Mouse (Mus musculus) olfactory bulb, adult 2 months (tissue): ENCODE measurements around the gene Polr3b. TPM values are rescaled to one million over a fixed set of nuclear protein-coding genes. Genes with fewer than 3 reads are reported as not detected.

Experiments used
- H3K27ac ChIP-seq: fragments of 200-500 bp; 2 replicates; pipeline ENCODE4 v1.5.1; 2012; ENCODE audit warnings: low read depth, low read length; ENCODE audit not compliant: insufficient read depth
- H3K4me1 ChIP-seq: fragments of 200-500 bp; 2 replicates; pipeline ENCODE4 v1.6.1; 2012; ENCODE audit warnings: low read length; ENCODE audit not compliant: control insufficient read depth, insufficient read depth
- H3K4me3 ChIP-seq: fragments of 200-500 bp; 2 replicates; pipeline ENCODE4 v1.5.1; 2012; ENCODE audit warnings: mild to moderate bottlenecking, low read depth, low read length, moderate library complexity; ENCODE audit not compliant: insufficient read depth
- CTCF ChIP-seq: fragments of 200-500 bp; IDR thresholded peaks from 2 replicates; pipeline ENCODE4 v1.5.1; 2012; ENCODE audit warnings: low read depth, mild to moderate bottlenecking, low read length, moderate library complexity; ENCODE audit not compliant: insufficient read depth
- POLR2A ChIP-seq: fragments of 200-500 bp; IDR thresholded peaks from 2 replicates; pipeline ENCODE4 v1.6.1; 2012; ENCODE audit warnings: mild to moderate bottlenecking, low read depth, low read length, moderate library complexity; ENCODE audit not compliant: insufficient read depth
- WGBS: fragments of 180-500 bp; shearing (Covaris S2); methylation state at CpG from one replicate; pipeline ENCODE4 v1.1.7; 2018; 5-methylcytosine and 5-hydroxymethylcytosine counted together
- polyA plus RNA-seq: library from polyadenylated mRNA; stranded (reverse); fragments of >200 nt; gene quantifications from 2 replicates; pipeline ENCODE4 v1.2.4, GENCODE M21; 2012; ENCODE audit warnings: low replicate concordance; ENCODE audit not compliant: missing spikeins, insufficient read depth, insufficient read length

Gene Polr3b
- polyA plus RNA-seq, 1 experiment: not detected

- TF ChIP-seq POLR2A (no peak), CTCF (no peak)
- peaks cover 19% of the 10 kb centered on the region; the same call in 1 of the 2 replicates for H3K4me1 ChIP-seq
- H3K27ac ChIP-seq: no peak overlapping the region
- H3K4me3 ChIP-seq: no peak overlapping the region
- 78% methylated on average over 12 of the region's 12 CpGs for WGBS
These were observed 100.6 kb downstream of the Polr3b start for GRCm38 (mm10) chr10:84722711-84723110.

- TF ChIP-seq CTCF (no peak), POLR2A (no peak)
- Histone ChIP-seq H3K27ac (no peak overlapping the region), H3K4me1 (peaks cover 10% of the 10 kb centered on the region; the same call in 1 of the 2 replicates), H3K4me3 (no peak overlapping the region)
- WGBS: 55% methylated on average over 12 of the region's 12 CpGs
These were observed 104.9 kb downstream of the Polr3b start for GRCm38 (mm10) chr10:84727005-84727404.

- TF ChIP-seq POLR2A (no peak), CTCF (no peak)
- no peak overlapping the region for H3K4me3 ChIP-seq
- H3K4me1 ChIP-seq: peaks cover 10% of the 10 kb centered on the region; the same call in 1 of the 2 replicates
- WGBS: 86% methylated on average over 4 of the region's 4 CpGs
- H3K27ac ChIP-seq: no peak overlapping the region
These were observed 105.7 kb downstream of the Polr3b start for GRCm38 (mm10) chr10:84727760-84728159.

DNA sequence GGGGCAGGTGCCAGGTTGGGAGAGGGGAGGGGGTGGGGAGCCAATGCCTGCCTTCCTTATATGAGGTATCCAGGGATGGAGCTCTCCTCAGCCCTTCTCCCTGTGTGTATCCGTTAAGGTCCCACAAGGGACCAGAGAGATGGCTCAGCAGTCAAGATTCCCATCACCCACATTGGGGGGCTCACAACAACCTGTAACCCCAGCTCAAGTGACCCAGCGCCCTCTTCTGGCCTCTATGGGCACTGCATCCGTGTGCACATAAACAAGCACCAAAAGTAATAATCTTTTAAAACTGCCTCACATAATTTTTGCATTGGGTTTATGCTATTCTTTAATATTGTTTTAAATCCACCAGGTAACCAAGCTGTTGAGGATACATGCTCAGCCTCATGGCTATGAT is 108.0 kb downstream of the Polr3b start:
- TF ChIP-seq CTCF (no peak), POLR2A (no peak)
- Histone ChIP-seq H3K4me1 (peaks cover 10% of the 10 kb centered on the region; the same call in 1 of the 2 replicates), H3K4me3 (no peak overlapping the region), H3K27ac (no peak overlapping the region)
- 84% methylated on average over 3 of the region's 3 CpGs for WGBS

DNA sequence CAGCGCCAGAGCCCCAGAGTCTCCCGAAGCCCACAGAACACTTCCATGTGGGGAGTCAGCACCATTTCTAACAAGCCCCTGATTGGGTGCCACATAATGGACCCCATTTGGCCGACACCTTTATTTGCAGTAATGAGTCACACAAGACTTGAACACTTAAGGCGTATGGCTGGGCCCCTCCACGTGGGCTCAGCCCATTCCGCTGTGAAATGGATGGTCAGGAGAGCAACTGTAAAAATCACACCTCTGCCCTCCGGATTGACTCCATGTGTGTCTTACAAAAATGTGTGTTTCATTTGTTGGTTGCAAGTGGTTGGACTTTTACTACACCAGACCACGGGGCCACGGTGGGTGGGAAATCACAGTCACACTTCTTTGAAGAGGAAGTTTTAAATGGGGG is 108.9 kb downstream of the Polr3b start:
- 94% methylated on average over 9 of the region's 9 CpGs for WGBS
- H3K4me1 ChIP-seq: peaks cover 10% of the 10 kb centered on the region; the same call in 1 of the 2 replicates
- TF ChIP-seq POLR2A (no peak), CTCF (no peak)
- no peak overlapping the region for H3K27ac ChIP-seq
- no peak overlapping the region for H3K4me3 ChIP-seq

DNA sequence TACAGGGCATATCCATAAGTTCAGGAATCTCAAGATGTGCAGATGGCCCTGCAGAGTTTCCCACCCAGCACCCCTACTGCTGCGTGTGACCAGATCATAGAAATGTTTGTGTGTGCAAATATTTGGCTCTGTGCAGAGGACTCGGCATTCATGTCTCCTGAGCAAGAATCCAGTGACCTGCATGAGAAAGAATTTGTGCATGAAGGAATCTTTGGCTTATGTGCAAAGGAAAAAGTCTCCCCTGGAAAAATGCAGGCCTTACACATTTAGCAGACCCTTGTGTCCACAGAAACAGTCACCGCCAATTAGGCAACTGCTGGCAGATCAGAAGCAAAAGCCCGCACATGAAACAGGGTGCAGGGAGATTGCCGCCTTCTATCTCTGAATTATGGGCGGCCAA is 111.4 kb downstream of the Polr3b start:
- TF ChIP-seq CTCF: no peak
- no peak for TF ChIP-seq POLR2A
- Histone ChIP-seq H3K4me1 (no peaks in the 10 kb centered on the region), H3K4me3 (no peak overlapping the region), H3K27ac (no peak overlapping the region)
- 69% methylated on average over 6 of the region's 6 CpGs for WGBS

DNA sequence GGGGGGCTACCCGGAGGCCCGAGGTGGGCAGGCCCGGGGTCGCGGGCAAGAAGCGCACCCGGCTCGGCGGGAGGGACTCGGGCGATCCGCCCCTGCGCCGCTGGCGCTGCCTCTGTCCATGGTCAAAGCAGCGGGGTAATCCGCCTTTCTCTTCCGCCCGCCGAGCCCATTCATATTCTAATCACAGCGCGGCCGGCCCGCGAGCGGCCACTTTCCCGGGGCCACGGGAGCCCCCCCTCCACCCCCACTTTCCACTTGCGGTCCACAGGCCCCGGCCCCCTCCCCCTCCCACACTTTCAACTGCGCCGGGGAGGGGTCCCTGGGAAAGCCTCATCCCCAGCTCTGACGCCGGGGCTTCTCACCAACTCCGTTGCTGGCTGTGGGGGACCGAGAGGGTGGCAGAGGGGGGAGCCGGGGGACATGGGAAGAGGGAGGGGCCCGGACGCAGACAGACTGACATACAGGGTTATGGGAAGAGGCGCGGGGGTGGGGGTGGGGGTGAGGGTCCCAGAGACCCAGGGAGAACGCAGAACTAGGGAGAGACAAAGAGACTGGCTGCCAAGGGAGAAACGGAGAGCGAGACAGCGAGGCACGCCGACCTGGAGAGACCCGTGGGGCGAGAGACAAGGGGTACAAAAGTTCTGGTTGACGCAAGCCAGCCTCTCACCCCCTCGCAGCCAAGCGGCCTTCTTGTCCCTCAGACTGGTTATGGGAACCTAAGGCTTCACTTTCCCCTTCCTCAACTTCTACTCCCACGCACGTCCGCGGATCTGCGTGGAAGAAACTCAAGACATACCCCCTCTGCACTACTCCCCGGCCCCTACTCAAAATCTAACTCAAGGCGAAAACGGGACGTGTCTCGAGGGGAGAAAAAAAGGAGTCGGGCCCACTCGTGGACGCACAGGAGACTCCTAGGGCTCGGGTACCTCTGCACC is 133.0 kb downstream of the Polr3b start:
- Histone ChIP-seq H3K4me1 (peaks cover 40% of the 10 kb centered on the region), H3K27ac (no peak overlapping the region), H3K4me3 (peak overlapping the region; percentile 46)
- 2% methylated on average over 66 of the region's 66 CpGs for WGBS
- TF ChIP-seq CTCF (no peak), POLR2A (no peak)

DNA sequence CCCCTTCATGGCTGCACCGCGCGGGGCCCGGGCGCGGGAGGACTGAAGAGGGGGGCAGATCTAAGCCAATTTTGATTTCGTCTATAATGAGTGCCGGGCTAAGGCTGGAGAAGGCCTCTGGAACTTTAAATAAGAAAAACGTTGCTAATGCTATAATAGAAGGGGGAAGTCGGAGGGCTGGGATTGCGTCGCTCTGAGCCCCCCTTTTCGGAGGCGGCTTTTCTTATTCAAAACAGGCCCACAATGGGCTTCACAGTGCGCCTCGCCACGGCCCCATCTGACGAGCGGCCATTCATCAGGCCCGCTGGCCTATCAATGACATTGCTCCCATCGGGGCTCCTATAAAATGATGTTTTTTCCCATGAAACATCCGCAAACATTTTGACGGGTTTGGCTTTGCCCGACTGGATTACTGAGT is 133.7 kb downstream of the Polr3b start, which contains the start of gene Rfx4:
Gene Rfx4, plus strand, starts transcription at position 277 of the 418 bp plus-strand sequence.
- no peak for TF ChIP-seq POLR2A
- no peak for TF ChIP-seq CTCF
- H3K4me1 ChIP-seq: peaks cover 46% of the 10 kb centered on the region
- WGBS: 4% methylated on average over 24 of the region's 24 CpGs
- peak within 1 kb of the TSS; percentile 46 for H3K4me3 ChIP-seq
- no peak within 1 kb of the TSS for H3K27ac ChIP-seq

- H3K4me3 ChIP-seq: peak overlapping the region; percentile 46
- no peak for TF ChIP-seq POLR2A
- TF ChIP-seq CTCF: no peak
- WGBS: 8% methylated on average over 42 of the region's 42 CpGs
- H3K4me1 ChIP-seq: peaks cover 46% of the 10 kb centered on the region
- no peak overlapping the region for H3K27ac ChIP-seq
These were observed 134.5 kb downstream of the Polr3b start for GRCm38 (mm10) chr10:84756435-84757095.
